Mouse (Mus musculus): ENCODE results near the gene Gm11096. TPM values are rescaled to one million over a fixed set of nuclear protein-coding genes. Genes with fewer than 3 reads are reported as not detected.

The Gm11096 gene
- total RNA-seq, 2 experiments from 2014 or later, result not detected

DNA sequence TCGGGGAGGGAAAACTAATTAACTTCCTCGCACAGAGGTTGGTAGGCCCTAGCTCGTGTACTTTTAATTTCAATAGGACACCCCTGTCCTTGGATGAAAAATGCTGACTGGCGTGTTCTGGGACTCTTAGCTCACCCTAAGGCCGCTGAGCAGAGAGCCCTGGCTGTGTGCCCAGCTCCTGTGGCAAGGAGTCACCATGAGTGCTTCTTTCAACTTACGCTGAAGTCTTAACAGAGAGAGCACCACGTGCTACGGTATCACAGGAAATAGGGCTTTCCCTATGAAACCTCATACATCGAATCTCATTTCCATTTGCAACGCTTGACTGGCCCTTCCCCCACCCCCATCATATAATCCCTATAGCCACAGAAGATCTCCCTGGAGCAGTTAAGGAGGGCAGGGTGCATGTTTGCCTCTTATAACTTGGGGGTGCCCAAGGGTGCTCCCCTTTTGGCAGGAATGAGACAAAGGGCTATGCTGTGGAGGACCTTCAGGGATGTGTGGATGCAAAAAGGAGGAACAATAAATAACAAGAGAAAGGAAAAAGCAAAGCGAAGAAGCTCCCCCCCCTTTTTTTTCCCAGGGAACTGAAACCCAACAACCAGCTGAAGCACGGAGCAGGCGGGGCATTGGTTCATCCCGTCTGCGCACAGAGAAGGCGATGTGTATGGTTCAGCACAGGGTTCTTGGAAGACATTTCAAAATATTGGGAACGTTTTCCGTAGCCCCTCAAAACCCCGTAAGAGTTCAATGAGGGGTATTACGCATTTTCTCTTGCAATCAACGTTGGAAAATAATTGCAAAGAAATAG lies 39.0 kb downstream of the Gm11096 start:
- peak; percentile 25 to 47 for DNase-seq (ENCODE audit: low spot score in 2 of 2)

DNA sequence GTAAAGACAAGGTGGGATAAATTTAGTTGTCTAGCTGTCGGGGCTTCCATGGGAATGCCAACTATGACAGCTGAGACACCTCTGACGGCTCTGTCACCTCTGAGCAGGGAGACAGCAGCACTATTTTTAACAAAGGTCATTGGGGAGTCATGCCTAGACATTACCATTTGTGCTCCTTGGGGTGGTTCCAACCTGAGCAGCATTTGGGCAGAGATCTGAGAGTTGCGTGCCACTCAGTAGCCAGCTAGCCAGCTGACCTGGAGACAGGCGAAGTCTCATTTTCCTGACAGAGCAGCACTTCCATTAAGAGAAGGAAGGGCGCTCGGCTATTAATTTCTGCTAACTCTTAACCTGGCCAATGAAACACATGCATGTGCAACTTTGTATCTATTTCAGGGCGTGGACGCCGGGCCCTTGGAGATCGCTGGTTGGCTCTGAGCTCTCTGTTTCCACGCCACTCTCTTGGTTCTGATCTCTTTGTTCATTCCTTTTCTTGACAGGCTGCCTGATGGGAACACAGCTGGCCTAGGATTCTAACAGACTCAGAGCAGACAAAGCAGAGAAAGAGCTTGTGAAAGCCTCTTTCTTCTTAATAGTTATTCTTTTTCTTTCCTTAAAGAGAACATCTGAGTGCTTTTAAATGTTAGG lies 40.4 kb downstream of the Gm11096 start:
- DNase-seq (ENCODE audit: low spot score in 2 of 2), result peak; percentile 18 to 43

DNA sequence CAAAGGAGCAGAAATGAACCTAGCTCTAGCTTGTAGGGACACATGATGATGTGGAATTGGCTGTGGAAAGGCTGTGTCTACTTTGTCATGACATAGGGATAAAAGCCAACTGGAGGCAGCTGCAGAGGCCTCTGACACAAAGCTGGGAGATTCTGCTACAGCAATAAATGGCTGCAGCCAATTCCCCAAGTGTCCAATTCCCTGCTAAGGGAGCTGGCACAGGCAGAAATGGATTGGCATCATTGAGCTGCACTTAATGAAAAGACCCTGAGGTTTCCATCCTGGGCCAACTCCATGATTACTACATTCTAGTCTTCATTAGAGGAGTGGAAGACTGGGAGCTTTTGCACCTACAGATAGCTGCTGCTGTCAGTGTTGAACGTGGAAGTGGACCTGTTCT lies 44.8 kb downstream of the Gm11096 start:
- no peak for DNase-seq (ENCODE audit: low spot score in 2 of 2)

Data from gastrocnemius, postnatal 4 days (tissue).